Mouse (Mus musculus): ENCODE data around the gene Smyd3.

DNA sequence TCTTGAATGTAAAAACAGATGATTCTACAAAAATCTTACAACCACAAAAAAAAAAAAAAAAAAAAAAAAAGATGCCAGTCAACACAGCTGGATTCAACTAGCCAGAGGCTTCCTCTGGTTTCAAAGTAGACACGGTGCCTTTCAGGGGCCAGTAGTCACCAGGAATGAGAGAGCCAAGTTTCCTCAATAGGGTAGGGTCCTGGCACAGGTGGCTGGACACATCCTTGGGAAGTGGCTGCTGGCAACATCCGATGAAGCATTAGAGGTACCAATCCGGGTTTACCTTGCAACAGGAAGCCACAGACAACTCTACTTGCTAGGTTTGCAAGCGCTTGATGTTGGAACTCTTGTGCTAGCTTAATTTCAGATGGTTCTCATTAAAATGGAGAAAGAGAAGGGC is 459.2 kb downstream of the Smyd3 start:
- TF ChIP-seq POLR2A (IDR thresholded peaks at IDR 0.05; ENCODE audit: borderline replicate concordance, low read depth, low read length) (no peak), CTCF (IDR thresholded peaks at IDR 0.05; ENCODE audit: low read depth, low read length) (no peak)

Data from bone marrow macrophage, adult 2 months (primary cell).